Comparison of ENCODE assay signal across 8 mouse cellular contexts in genomic region chr17:43036058-43036757, GRCm38 (mm10). TPM values are rescaled to one million over a fixed set of nuclear protein-coding genes. Genes with fewer than 3 reads are reported as not detected.
DNase-seq lines count a peak whose midpoint lies in the region; ATAC-seq and TF ChIP-seq lines count a peak whose summit lies in the region.

No protein-coding gene starts in this region.

- WGBS in heart, embryonic 11.5 days (ENCODE audit: insufficient replicate concordance), result 82% methylated on average over 10 of the region's 10 CpGs
- WGBS in liver, embryonic 16.5 days (ENCODE audit: insufficient replicate concordance), result 45% methylated on average over 10 of the region's 10 CpGs
- WGBS in midbrain, embryonic 15.5 days, result 85% methylated on average over 10 of the region's 10 CpGs
- WGBS in midbrain, embryonic 13.5 days, result 83% methylated on average over 10 of the region's 10 CpGs

- TF ChIP-seq CTCF in E14TG2a.4 (conservative IDR thresholded peaks at IDR 0.05; ENCODE audit: low read length), result no peak

- no peak overlapping the region for H3K4me2 ChIP-seq in heart, embryonic 11.5 days
- peak overlapping the region; percentile 10 for H3K4me2 ChIP-seq in liver, embryonic 16.5 days (ENCODE audit: low read depth, low read length)
- H3K4me2 ChIP-seq in midbrain, embryonic 15.5 days, result no peak overlapping the region
- H3K4me2 ChIP-seq in midbrain, embryonic 13.5 days (replicated peaks), result no peak overlapping the region

- H3K27ac ChIP-seq in heart, embryonic 11.5 days (ENCODE audit: low read depth, low read length), result no peak overlapping the region
- peak overlapping the region; percentile 69 for H3K27ac ChIP-seq in liver, embryonic 16.5 days (ENCODE audit: low read length)
- no peak overlapping the region for H3K27ac ChIP-seq in midbrain, embryonic 15.5 days
- H3K27ac ChIP-seq in midbrain, embryonic 13.5 days, result no peak overlapping the region

- H3K36me3 ChIP-seq in heart, embryonic 11.5 days (ENCODE audit: control insufficient read depth, insufficient read depth, low read length), result peaks cover 3% of the 10 kb centered on the region
- H3K36me3 ChIP-seq in E14TG2a.4 (ENCODE audit: insufficient read depth, low read length), result peaks cover 34% of the 10 kb centered on the region
- peaks cover 27% of the 10 kb centered on the region for H3K36me3 ChIP-seq in liver, embryonic 16.5 days (ENCODE audit: control insufficient read depth, insufficient read depth)
- peaks cover 22% of the 10 kb centered on the region for H3K36me3 ChIP-seq in midbrain, embryonic 15.5 days (replicated peaks)
- H3K36me3 ChIP-seq in midbrain, embryonic 13.5 days, result peaks cover 36% of the 10 kb centered on the region

- no peak for ATAC-seq in heart, embryonic 11.5 days (replicated peaks; ENCODE audit: insufficient number of reproducible peaks, low FRiP score, low TSS enrichment)
- ATAC-seq in common myeloid progenitor, adult 5-6 weeks (replicated peaks; ENCODE audit: low read depth, poor library complexity, severe bottlenecking), result peak; percentile 82
- ATAC-seq in liver, embryonic 16.5 days (ENCODE audit: low read depth), result peak; percentile 90
- ATAC-seq in midbrain, embryonic 15.5 days (replicated peaks), result no peak
- no peak for ATAC-seq in midbrain, embryonic 13.5 days

- DNase-seq in heart, adult 11 months, result peak; percentile 95
- no peak for DNase-seq in ovary, postnatal 14 days (ENCODE audit: low spot score)

- no peaks in the 10 kb centered on the region for H3K4me1 ChIP-seq in heart, embryonic 11.5 days (ENCODE audit: control insufficient read depth, insufficient read depth, low read length)
- peaks cover 61% of the 10 kb centered on the region for H3K4me1 ChIP-seq in E14TG2a.4 (replicated peaks; ENCODE audit: low read depth, low read length)
- H3K4me1 ChIP-seq in liver, embryonic 16.5 days (ENCODE audit: control insufficient read depth, low read depth, low read length), result peaks cover 19% of the 10 kb centered on the region
- H3K4me1 ChIP-seq in midbrain, embryonic 15.5 days, result no peaks in the 10 kb centered on the region
- 0 out of 2 replicates have a peak, but pooled peaks cover 3% of the 10 kb centered on the region for H3K4me1 ChIP-seq in midbrain, embryonic 13.5 days (replicated peaks)

- no peak overlapping the region for H3K4me3 ChIP-seq in heart, embryonic 11.5 days (ENCODE audit: low read depth, low read length)
- peak overlapping the region; percentile 73 for H3K4me3 ChIP-seq in E14TG2a.4 (replicated peaks; ENCODE audit: low read length)
- H3K4me3 ChIP-seq in liver, embryonic 16.5 days (ENCODE audit: low read depth, low read length), result no peak overlapping the region
- no peak overlapping the region for H3K4me3 ChIP-seq in midbrain, embryonic 15.5 days
- no peak overlapping the region for H3K4me3 ChIP-seq in midbrain, embryonic 13.5 days (replicated peaks)

- H3K27me3 ChIP-seq in heart, embryonic 11.5 days (ENCODE audit: control insufficient read depth, insufficient read depth, low read length), result no peaks in the 10 kb centered on the region
- no peaks in the 10 kb centered on the region for H3K27me3 ChIP-seq in E14TG2a.4 (ENCODE audit: insufficient read depth, low read length)
- no peaks in the 10 kb centered on the region for H3K27me3 ChIP-seq in liver, embryonic 16.5 days (ENCODE audit: control insufficient read depth, insufficient read depth, low read depth, low read length)
- no peaks in the 10 kb centered on the region for H3K27me3 ChIP-seq in midbrain, embryonic 15.5 days (replicated peaks)
- no peaks in the 10 kb centered on the region for H3K27me3 ChIP-seq in midbrain, embryonic 13.5 days

- H3K9ac ChIP-seq in heart, embryonic 11.5 days (ENCODE audit: low read depth, low read length), result no peak overlapping the region
- H3K9ac ChIP-seq in liver, embryonic 16.5 days (ENCODE audit: low read depth, low read length), result peak overlapping the region; percentile 17; the same call in 1 of the 2 replicates
- no peak overlapping the region for H3K9ac ChIP-seq in midbrain, embryonic 15.5 days
- no peak overlapping the region for H3K9ac ChIP-seq in midbrain, embryonic 13.5 days (replicated peaks)

- H3K9me3 ChIP-seq in heart, embryonic 11.5 days (replicated peaks; ENCODE audit: control insufficient read depth, low read length), result no peaks in the 10 kb centered on the region
- H3K9me3 ChIP-seq in E14TG2a.4 (ENCODE audit: low read length), result peaks cover 30% of the 10 kb centered on the region
- no peaks in the 10 kb centered on the region for H3K9me3 ChIP-seq in liver, embryonic 16.5 days (replicated peaks; ENCODE audit: control insufficient read depth, low read length)
- H3K9me3 ChIP-seq in midbrain, embryonic 15.5 days, result no peaks in the 10 kb centered on the region
- no peaks in the 10 kb centered on the region for H3K9me3 ChIP-seq in midbrain, embryonic 13.5 days

RNA-seq across cellular contexts. Expression of gene Tnfrsf21, which starts 19.9 kb away (rescaled TPM):
- polyA plus RNA-seq in heart, embryonic 11.5 days (2014; fragmentation: Nextera tagmentation; extraction: Ambion mirVana), result 11.3 and 11.8 TPM in 2 replicates
- 39.2 and 49.5 TPM in 2 replicates for total RNA-seq in common myeloid progenitor, adult 5-6 weeks (2017)
- 21.0 and 21.3 TPM in 2 replicates for polyA plus RNA-seq in liver, embryonic 16.5 days (2015; fragmentation: Nextera tagmentation; extraction: Ambion mirVana)
- 67.6 and 68.6 TPM in 2 replicates for polyA plus RNA-seq in midbrain, embryonic 15.5 days (2015; fragmentation: Nextera tagmentation; extraction: Ambion mirVana)
- 45.6 and 46.1 TPM in 2 replicates for polyA plus RNA-seq in midbrain, embryonic 13.5 days (2015; fragmentation: Nextera tagmentation; extraction: Ambion mirVana)

Comparison
In these comparisons a context has a peak if more than half of its experiments do, and no peak if none do; other contexts are left out.
1. ATAC-seq: peak in common myeloid progenitor, adult 5-6 weeks (single experiment) and liver, embryonic 16.5 days (single experiment); none in heart, embryonic 11.5 days (single experiment), midbrain, embryonic 15.5 days (single experiment) and midbrain, embryonic 13.5 days (single experiment).